Mouse (Mus musculus) right cerebral cortex, postnatal 25 days (tissue): ENCODE measurements around the gene Cdkn1b.

ENCODE experiments used
- DNase-seq: peaks from one replicate; pipeline ENCODE4 v3.0.0; 2022

Gene Cdkn1b

GRCm38 (mm10) chr6:134931146-134931545, 10.9 kb downstream of the Cdkn1b start:
- no peak for DNase-seq

GRCm38 (mm10) chr6:134932486-134933206, 12.4 kb downstream of the Cdkn1b start:
- no peak for DNase-seq

GRCm38 (mm10) chr6:134933207-134933558, 13.0 kb downstream of the Cdkn1b start:
- no peak for DNase-seq

- no peak for DNase-seq
Observed at GRCm38 (mm10) chr6:134934305-134934704, 14.1 kb downstream of the Cdkn1b start.

GRCm38 (mm10) chr6:134939781-134940180, 19.6 kb downstream of the Cdkn1b start:
- DNase-seq, result no peak

GRCm38 (mm10) chr6:134943759-134944407, 23.7 kb downstream of the Cdkn1b start:
- DNase-seq, result no peak

GRCm38 (mm10) chr6:134946054-134946453, 25.9 kb downstream of the Cdkn1b start:
- no peak for DNase-seq

GRCm38 (mm10) chr6:134946858-134947257, 26.7 kb downstream of the Cdkn1b start:
- DNase-seq, result no peak

GRCm38 (mm10) chr6:134947311-134948087, 27.3 kb downstream of the Cdkn1b start:
- DNase-seq, result peak; percentile 17

GRCm38 (mm10) chr6:134948522-134949061, 28.4 kb downstream of the Cdkn1b start:
- DNase-seq, result no peak

- no peak for DNase-seq
Observed at GRCm38 (mm10) chr6:134949241-134949640, 29.0 kb downstream of the Cdkn1b start.

- DNase-seq, result no peak
Observed at GRCm38 (mm10) chr6:134951364-134951763, 31.2 kb downstream of the Cdkn1b start.

GRCm38 (mm10) chr6:134953976-134954375, 33.8 kb downstream of the Cdkn1b start:
- peak; percentile 18 for DNase-seq

GRCm38 (mm10) chr6:134956388-134956787, 36.2 kb downstream of the Cdkn1b start:
- DNase-seq, result no peak

GRCm38 (mm10) chr6:134961286-134961685, 41.1 kb downstream of the Cdkn1b start:
- DNase-seq, result no peak

- DNase-seq, result no peak
Observed at GRCm38 (mm10) chr6:134961858-134962517, 41.8 kb downstream of the Cdkn1b start.

- no peak for DNase-seq
Observed at GRCm38 (mm10) chr6:134962518-134962893, 42.3 kb downstream of the Cdkn1b start.

- no peak for DNase-seq
Observed at GRCm38 (mm10) chr6:134963910-134964309, 43.7 kb downstream of the Cdkn1b start.

- DNase-seq, result no peak
Observed at GRCm38 (mm10) chr6:134966681-134967080, 46.5 kb downstream of the Cdkn1b start.

GRCm38 (mm10) chr6:134968326-134968725, 48.1 kb downstream of the Cdkn1b start:
- DNase-seq, result no peak

GRCm38 (mm10) chr6:134969498-134969897, 49.3 kb downstream of the Cdkn1b start:
- DNase-seq, result no peak

GRCm38 (mm10) chr6:134972096-134972495, 51.9 kb downstream of the Cdkn1b start:
- DNase-seq, result no peak
